Mouse (Mus musculus) retina, embryonic 14.5 days (tissue): Measurements from ENCODE around the gene Sugt1.

ENCODE experiments used
- DNase-seq: peaks from one replicate; pipeline ENCODE4 v3.0.0-alpha.2; 2015; ENCODE audit warnings: low spot score

Sugt1 gene

GRCm38 (mm10) chr14:79587139-79587851 lies at the start of gene Sugt1:
TSS of gene Sugt1 (plus strand) at chr14:79587691.
- DNase-seq = peak; percentile 94

- DNase-seq = no peak
Observed at GRCm38 (mm10) chr14:79537921-79538320, 49.6 kb upstream of the Sugt1 start.

GRCm38 (mm10) chr14:79541606-79542005 lies 45.9 kb upstream of the Sugt1 start:
- no peak for DNase-seq

- DNase-seq = no peak
Observed at GRCm38 (mm10) chr14:79549343-79549742, 38.1 kb upstream of the Sugt1 start.

- DNase-seq = no peak
Observed at GRCm38 (mm10) chr14:79551929-79552328, 35.6 kb upstream of the Sugt1 start.

- no peak for DNase-seq
Observed at GRCm38 (mm10) chr14:79552854-79553253, 34.6 kb upstream of the Sugt1 start.

GRCm38 (mm10) chr14:79557796-79558195 lies 29.7 kb upstream of the Sugt1 start:
- DNase-seq = no peak

- DNase-seq = peak; percentile 66
Observed at GRCm38 (mm10) chr14:79562745-79563144, 24.7 kb upstream of the Sugt1 start.

GRCm38 (mm10) chr14:79564784-79565183 lies 22.7 kb upstream of the Sugt1 start:
- peak; percentile 3 for DNase-seq

GRCm38 (mm10) chr14:79573482-79574191 lies 13.9 kb upstream of the Sugt1 start:
- DNase-seq = no peak

- DNase-seq = no peak
Observed at GRCm38 (mm10) chr14:79574361-79574760, 13.1 kb upstream of the Sugt1 start.

- DNase-seq = no peak
Observed at GRCm38 (mm10) chr14:79583526-79584245, 3.8 kb upstream of the Sugt1 start.

GRCm38 (mm10) chr14:79586499-79587138 lies 872 bp upstream of the Sugt1 start:
- peak; percentile 2 for DNase-seq

- no peak for DNase-seq
Observed at GRCm38 (mm10) chr14:79587852-79588229, 350 bp downstream of the Sugt1 start.

GRCm38 (mm10) chr14:79588534-79588951 lies 1.1 kb downstream of the Sugt1 start:
- no peak for DNase-seq

- no peak for DNase-seq
Observed at GRCm38 (mm10) chr14:79589401-79589800, 1.9 kb downstream of the Sugt1 start.

- no peak for DNase-seq
Observed at GRCm38 (mm10) chr14:79590916-79591315, 3.4 kb downstream of the Sugt1 start.

GRCm38 (mm10) chr14:79591611-79592010 lies 4.1 kb downstream of the Sugt1 start:
- DNase-seq = no peak

GRCm38 (mm10) chr14:79594069-79594468 lies 6.6 kb downstream of the Sugt1 start:
- no peak for DNase-seq

GRCm38 (mm10) chr14:79596602-79597001 lies 9.1 kb downstream of the Sugt1 start:
- DNase-seq = no peak

GRCm38 (mm10) chr14:79605881-79606280 lies 18.4 kb downstream of the Sugt1 start:
- DNase-seq = no peak

- no peak for DNase-seq
Observed at GRCm38 (mm10) chr14:79606392-79606791, 18.9 kb downstream of the Sugt1 start.
